Mouse (Mus musculus) limb, embryonic 15.5 days (tissue): ENCODE results near the gene Zfp423. TPM values are rescaled to one million over a fixed set of nuclear protein-coding genes. Genes with fewer than 3 reads are reported as not detected.

ENCODE experiments used
- ATAC-seq: fragments of 200-750 bp; cut with Nextera tagmentation; 2 replicates; pipeline ENCODE4 v1.8.0; 2017; ENCODE audit warnings: low read depth, moderate TSS enrichment; ENCODE audit not compliant: insufficient number of reproducible peaks, low FRiP score, low TSS enrichment
- H3K27ac ChIP-seq: fragments of 300-500 bp; sonication (generic); 2 replicates; pipeline ENCODE4 v1.5.1; 2015; ENCODE audit warnings: moderate library complexity, mild to moderate bottlenecking, inconsistent platforms
- H3K27me3 ChIP-seq: fragments of 300-500 bp; sonication (generic); 2 replicates; pipeline ENCODE4 v1.6.1; 2015; ENCODE audit warnings: inconsistent platforms
- H3K36me3 ChIP-seq: fragments of 300-500 bp; sonication (generic); 2 replicates; pipeline ENCODE4 v1.6.1; 2015; ENCODE audit warnings: inconsistent platforms
- H3K4me1 ChIP-seq: fragments of 300-500 bp; sonication (generic); 2 replicates; pipeline ENCODE4 v1.6.1; 2015; ENCODE audit warnings: inconsistent platforms
- H3K4me2 ChIP-seq: fragments of 300-500 bp; sonication (generic); 2 replicates; pipeline ENCODE4 v1.6.1; 2015; ENCODE audit warnings: mild to moderate bottlenecking, inconsistent platforms
- H3K4me3 ChIP-seq: fragments of 300-500 bp; sonication (generic); 2 replicates; pipeline ENCODE4 v1.5.1; 2015; ENCODE audit warnings: mild to moderate bottlenecking, inconsistent platforms
- H3K9ac ChIP-seq: fragments of 300-500 bp; sonication (generic); 2 replicates; pipeline ENCODE4 v1.6.1; 2015; ENCODE audit warnings: inconsistent platforms
- H3K9me3 ChIP-seq: fragments of 300-500 bp; sonication (generic); 2 replicates; pipeline ENCODE4 v1.6.1; 2016; ENCODE audit warnings: inconsistent platforms
- WGBS: fragments of 180-500 bp; shearing (Covaris S2); methylation state at CpG from one replicate; pipeline ENCODE4 v1.1.7; 2015; 5-methylcytosine and 5-hydroxymethylcytosine counted together
- polyA plus RNA-seq: library from polyadenylated mRNA; unstranded; fragments of >200 nt; fragmentation: Nextera tagmentation; extraction: Ambion mirVana; gene quantifications from 2 replicates; pipeline ENCODE4 v1.2.1, GENCODE M21; 2015

Zfp423 gene
- polyA plus RNA-seq, 1 experiment from 2014 or later = 14.5 TPM

DNA sequence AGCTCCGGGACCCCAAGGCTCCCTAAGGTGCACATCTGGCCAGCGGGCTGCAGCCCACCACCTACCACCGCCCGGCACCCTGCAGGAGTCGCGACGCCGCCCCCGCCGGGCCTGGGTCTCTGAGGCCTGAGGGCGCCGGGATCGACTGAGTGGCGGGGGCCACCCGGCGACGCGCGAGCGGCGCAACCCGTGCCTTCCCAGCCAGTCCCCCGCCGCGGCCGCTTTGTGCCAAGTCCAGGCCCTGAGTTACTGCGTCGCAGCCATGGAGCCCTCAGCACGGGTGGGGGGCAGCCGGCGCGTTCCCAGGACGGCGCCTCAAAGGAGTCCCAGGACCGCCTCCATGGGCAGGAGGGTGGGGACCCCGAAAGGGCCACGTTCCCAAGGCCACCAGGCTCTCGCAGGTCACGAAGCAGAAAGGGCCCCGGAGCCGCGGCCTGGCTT is 15.7 kb downstream of the Zfp423 start:
- Histone ChIP-seq H3K4me3 (peak overlapping the region; percentile 45), H3K27me3 (no peaks in the 10 kb centered on the region), H3K4me1 (peaks cover 50% of the 10 kb centered on the region), H3K9me3 (no peaks in the 10 kb centered on the region), H3K27ac (no peak overlapping the region), H3K36me3 (0 out of 2 replicates have a peak, but pooled peaks cover 4% of the 10 kb centered on the region), H3K9ac (peak overlapping the region; percentile 46), H3K4me2 (peak overlapping the region; percentile 86)
- no peak for ATAC-seq
- WGBS = 11% methylated on average over 37 of the region's 42 CpGs

DNA sequence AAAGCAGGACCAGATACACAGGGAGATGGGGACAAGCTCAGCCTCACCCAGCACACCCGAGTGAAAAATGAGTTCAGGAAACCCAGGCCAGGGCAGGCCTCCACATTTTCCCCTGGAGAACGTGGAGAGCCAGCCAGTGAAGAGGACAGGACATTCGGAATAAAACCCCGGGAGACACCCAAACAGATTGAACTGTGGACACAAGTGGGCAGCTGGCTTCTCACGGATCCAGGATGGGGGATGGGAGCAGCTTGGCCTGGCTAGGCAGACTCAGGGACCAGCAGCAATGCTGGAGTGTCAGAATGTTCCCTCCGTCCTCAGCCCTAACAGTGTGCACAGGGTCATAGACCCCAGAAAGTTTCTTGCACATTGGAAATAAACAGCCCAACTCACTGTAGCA is 18.7 kb downstream of the Zfp423 start:
- no peak for ATAC-seq
- no peaks in the 10 kb centered on the region for H3K9me3 ChIP-seq
- peaks cover 53% of the 10 kb centered on the region for H3K4me1 ChIP-seq
- H3K9ac ChIP-seq = no peak overlapping the region
- 52% methylated on average over 6 of the region's 6 CpGs for WGBS
- H3K4me3 ChIP-seq = no peak overlapping the region
- 0 out of 2 replicates have a peak, but pooled peaks cover 3% of the 10 kb centered on the region for H3K36me3 ChIP-seq
- no peaks in the 10 kb centered on the region for H3K27me3 ChIP-seq
- no peak overlapping the region for H3K4me2 ChIP-seq
- H3K27ac ChIP-seq = no peak overlapping the region

DNA sequence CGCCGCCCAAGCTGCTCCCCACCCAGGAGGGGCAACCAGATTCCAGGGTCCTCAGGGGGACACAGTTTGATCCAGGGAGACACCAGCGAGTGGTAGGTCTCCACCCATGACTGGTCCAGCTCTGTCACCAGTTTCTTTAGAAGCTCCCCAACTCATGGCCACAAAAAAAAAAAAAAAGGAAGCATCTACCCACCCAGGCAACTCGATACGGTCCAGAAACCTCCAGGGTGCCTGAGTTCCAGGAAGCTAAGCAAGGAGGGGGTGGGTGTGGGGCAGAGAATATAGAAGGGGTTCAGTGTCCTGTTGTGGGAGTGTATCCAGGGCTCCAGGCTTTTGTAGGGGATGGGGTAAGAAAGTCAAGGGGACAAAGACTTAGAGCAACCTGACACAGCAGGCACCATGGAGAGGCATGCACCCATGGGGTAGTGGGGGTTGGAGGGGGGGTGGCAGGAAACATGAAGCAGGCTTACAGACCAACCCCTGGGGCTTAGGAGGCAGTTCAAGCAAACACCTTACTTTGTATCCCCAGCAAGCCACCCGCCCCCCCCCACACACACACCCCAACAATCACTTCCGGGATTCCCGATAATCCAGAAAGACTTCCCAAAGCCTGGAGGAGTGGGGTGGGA is 20.0 kb downstream of the Zfp423 start:
- Histone ChIP-seq H3K9me3 (no peaks in the 10 kb centered on the region), H3K36me3 (no peaks in the 10 kb centered on the region), H3K4me3 (peak overlapping the region; percentile 25), H3K4me1 (peaks cover 52% of the 10 kb centered on the region), H3K4me2 (peak overlapping the region; percentile 60), H3K27ac (peak overlapping the region; percentile 82), H3K9ac (no peak overlapping the region), H3K27me3 (no peaks in the 10 kb centered on the region)
- ATAC-seq = no peak
- WGBS = 13% methylated on average over 8 of the region's 8 CpGs

DNA sequence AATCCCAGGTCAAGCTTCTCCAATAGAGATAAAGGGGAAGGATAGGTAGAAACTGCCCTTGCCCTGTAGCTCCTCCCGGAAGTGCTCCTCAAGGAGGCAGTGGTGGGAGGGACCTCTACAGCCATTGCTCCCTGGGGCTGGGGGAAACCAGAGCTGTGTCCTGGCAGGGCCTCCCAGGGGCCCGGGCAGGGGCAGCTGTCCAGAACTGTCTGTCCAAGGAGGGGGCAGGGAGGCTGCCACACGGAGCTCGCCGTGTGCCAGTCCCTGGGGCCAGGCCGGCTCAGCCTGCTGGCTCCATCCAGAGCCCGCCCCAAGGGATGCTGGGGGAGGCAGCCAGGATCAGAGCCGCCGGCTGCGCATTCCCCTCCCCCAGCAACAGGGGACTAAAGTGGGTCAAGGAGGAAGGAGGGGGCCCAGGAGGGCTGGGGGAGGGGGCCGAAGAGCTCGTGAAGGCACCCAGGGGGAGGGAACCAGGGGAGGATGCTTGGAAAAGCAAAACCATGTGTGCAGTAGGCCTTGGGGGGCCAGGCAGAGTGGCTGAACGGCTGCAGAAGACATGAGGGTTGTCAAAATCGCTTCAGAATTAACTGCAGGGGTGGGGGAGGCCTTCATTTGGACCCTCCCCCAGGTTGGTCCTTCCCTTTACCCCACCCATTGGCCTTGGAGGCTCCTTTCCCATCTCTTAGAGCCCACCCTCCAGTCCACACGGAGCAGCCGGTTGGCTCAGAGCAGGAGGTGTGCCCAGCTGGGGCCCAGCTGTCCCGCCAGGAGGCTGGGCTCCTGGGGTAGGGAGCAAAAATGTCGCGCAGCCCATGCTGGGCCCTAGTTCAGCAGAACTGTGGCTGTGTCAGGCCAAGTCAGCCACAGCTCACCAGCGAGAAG is 20.8 kb downstream of the Zfp423 start:
- Histone ChIP-seq H3K9me3 (no peaks in the 10 kb centered on the region), H3K27ac (peak overlapping the region; percentile 82), H3K9ac (no peak overlapping the region), H3K4me2 (peak overlapping the region; percentile 60), H3K4me3 (peak overlapping the region; percentile 25), H3K27me3 (no peaks in the 10 kb centered on the region), H3K4me1 (peaks cover 52% of the 10 kb centered on the region), H3K36me3 (no peaks in the 10 kb centered on the region)
- WGBS = 2% methylated on average over 20 of the region's 20 CpGs
- peak; percentile 85 for ATAC-seq

DNA sequence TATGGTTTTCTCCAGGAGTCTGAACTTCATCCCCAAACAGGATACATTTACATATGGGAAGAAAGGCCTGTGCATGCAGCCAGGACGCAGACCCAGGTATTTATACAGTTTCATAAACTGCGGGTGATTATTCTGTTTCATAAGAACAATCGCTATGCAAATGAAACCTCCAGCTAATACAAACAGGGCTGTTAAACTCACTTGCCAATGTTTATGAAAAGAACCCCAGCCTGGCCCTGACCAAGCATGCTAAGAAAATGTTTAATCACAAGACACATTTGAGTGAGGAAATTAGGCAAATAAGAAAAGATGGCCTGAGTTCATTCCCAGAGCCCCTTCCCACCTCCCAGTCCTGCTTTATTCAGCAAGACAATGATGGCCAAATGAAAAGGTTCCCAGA is 22.2 kb downstream of the Zfp423 start:
- Histone ChIP-seq H3K9me3 (no peaks in the 10 kb centered on the region), H3K36me3 (no peaks in the 10 kb centered on the region), H3K4me2 (no peak overlapping the region), H3K27me3 (no peaks in the 10 kb centered on the region), H3K4me3 (no peak overlapping the region), H3K9ac (no peak overlapping the region), H3K27ac (0 out of 2 replicates have a peak overlapping the region, but pooled peaks have one; percentile 18), H3K4me1 (peaks cover 62% of the 10 kb centered on the region)
- WGBS = 60% methylated on average over 3 of the region's 3 CpGs
- ATAC-seq = no peak

DNA sequence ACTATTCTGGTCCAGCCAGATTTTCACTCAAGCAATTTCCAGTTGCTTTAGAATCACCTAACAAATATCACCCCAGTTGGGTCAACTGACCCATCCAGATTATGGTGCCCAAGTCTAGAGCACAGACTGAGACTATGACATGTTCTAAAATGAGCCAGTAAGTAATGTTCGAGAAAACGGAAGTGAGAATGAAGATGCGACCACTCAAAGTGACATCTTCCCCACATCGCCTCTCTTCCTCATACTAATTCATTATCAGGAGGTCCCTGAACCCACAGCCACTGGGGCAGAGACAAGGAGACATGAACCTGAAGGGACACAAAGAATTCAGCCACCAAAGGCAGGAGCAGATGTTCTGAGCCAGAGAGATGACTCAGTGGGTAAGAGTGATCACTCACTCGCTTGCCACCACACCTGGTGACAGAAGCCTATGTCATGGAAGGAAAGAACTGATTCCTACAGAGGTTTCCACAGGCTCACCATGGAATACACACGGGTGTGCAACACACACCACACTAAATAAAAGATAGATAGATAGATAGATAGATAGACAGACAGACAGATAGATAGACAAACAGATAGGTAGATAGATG is 24.2 kb downstream of the Zfp423 start:
- WGBS = 88% methylated on average over 6 of the region's 6 CpGs
- no peak overlapping the region for H3K4me3 ChIP-seq
- H3K27ac ChIP-seq = no peak overlapping the region
- ATAC-seq = no peak
- H3K4me2 ChIP-seq = no peak overlapping the region
- peaks cover 71% of the 10 kb centered on the region for H3K4me1 ChIP-seq
- no peaks in the 10 kb centered on the region for H3K27me3 ChIP-seq
- H3K9ac ChIP-seq = no peak overlapping the region
- H3K9me3 ChIP-seq = no peaks in the 10 kb centered on the region
- H3K36me3 ChIP-seq = no peaks in the 10 kb centered on the region

DNA sequence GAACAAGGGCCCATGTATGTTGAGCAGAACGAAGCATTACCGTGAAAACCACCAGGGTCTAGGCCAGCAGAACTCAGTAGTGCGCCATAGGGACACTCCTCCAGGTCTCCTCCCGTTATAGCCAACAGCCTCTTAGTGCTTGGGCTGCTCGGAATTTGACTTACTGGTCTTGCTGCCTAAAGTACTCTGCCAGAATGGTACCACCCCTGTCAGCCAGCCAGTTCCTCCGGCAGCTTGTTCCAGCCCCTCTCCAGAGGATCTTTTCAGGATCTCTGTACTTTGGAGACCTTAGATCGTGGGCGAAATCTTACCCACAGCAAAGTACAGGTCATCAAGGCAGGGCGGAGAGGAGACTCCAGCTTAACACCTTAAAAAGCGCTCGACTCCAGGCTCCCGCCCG is 25.2 kb downstream of the Zfp423 start:
- Histone ChIP-seq H3K4me3 (no peak overlapping the region), H3K9me3 (no peaks in the 10 kb centered on the region), H3K4me1 (peaks cover 71% of the 10 kb centered on the region), H3K9ac (no peak overlapping the region), H3K4me2 (no peak overlapping the region), H3K27ac (no peak overlapping the region), H3K27me3 (no peaks in the 10 kb centered on the region), H3K36me3 (no peaks in the 10 kb centered on the region)
- no peak for ATAC-seq
- 52% methylated on average over 13 of the region's 13 CpGs for WGBS

DNA sequence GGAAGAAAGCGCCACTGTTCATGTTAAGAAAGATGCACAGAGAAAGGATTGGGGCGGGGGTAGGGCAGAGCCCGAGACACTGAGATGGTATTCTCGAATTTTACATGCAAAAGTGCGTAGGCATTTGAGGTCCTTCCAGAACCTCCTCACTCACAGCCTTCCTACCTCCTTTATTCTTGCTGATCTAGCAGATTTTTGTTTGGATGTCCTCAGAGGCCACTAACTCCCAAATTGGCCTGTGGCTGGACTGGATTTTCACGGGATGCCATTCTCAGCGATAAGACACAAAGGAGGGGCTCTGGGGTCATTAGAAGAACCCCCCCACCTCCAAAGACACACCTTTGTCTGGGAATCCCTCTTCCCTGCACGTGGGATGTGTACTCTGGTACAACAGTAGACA is 25.6 kb downstream of the Zfp423 start:
- Histone ChIP-seq H3K27me3 (no peaks in the 10 kb centered on the region), H3K4me3 (no peak overlapping the region), H3K9me3 (no peaks in the 10 kb centered on the region), H3K9ac (no peak overlapping the region), H3K27ac (no peak overlapping the region), H3K4me2 (no peak overlapping the region), H3K4me1 (peaks cover 71% of the 10 kb centered on the region), H3K36me3 (no peaks in the 10 kb centered on the region)
- ATAC-seq = no peak
- WGBS = 59% methylated on average over 8 of the region's 8 CpGs

DNA sequence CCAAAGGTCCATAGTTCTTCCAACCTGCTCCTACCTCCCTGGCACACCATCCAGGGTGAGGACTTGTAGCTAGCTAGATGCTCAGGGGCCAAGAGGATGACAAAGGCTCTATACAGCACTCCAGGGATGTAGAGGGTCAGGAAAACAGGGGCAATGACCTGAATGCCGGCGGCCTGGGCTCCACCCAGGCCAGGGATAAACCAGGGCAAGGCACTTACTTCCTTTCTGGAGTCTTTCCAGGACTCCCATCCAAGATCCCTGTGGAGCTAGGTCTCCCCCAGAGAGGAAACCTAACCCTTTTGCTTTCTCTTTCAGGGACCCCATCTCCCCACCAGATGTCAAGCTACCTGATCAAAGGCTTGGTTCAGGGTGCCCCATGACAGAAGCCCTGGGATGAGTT is 30.5 kb downstream of the Zfp423 start:
- Histone ChIP-seq H3K36me3 (no peaks in the 10 kb centered on the region), H3K9me3 (no peaks in the 10 kb centered on the region), H3K4me3 (no peak overlapping the region), H3K4me2 (no peak overlapping the region), H3K27ac (no peak overlapping the region), H3K27me3 (no peaks in the 10 kb centered on the region), H3K4me1 (peaks cover 75% of the 10 kb centered on the region), H3K9ac (no peak overlapping the region)
- no peak for ATAC-seq
- WGBS = 43% methylated on average over 2 of the region's 2 CpGs

DNA sequence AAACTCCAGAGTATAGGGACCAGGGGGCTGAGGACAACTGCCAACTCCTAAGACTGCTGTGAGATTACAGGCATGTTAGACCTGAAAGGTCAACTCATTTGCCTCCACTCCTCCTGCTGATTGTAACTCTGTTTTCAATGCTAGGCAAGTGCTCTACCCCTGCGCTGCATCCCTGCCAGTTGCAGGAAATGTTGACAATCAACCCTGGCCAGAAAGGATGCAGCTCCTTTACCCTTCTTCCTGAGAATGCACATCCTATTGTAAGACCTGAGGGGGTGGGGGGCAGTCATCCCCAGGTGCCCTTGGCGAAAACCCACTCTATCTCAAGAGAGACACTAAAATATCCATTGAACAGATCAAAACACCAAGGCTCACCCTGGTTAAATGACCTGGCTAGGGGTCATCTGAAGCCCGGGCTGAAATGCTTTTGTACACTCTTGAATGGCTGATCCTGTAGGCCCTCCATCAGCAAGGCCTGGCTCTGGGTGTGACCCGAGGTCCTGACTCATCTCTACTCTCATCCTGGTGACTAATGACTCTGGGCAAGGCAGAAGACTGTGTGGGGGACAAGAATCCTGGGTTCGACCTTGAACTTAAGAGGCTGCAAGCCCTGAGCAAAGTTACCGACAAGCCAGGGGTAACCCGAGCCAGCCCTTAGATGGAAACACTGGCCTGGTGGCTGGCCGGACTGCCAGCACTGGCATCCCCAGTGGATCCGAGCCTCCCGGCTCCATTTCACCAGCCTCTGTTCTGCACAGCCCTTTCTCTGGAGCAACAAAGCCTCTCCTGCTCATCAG is 32.2 kb downstream of the Zfp423 start:
- no peak overlapping the region for H3K4me2 ChIP-seq
- H3K4me1 ChIP-seq = peaks cover 71% of the 10 kb centered on the region
- H3K9me3 ChIP-seq = no peaks in the 10 kb centered on the region
- H3K4me3 ChIP-seq = no peak overlapping the region
- 74% methylated on average over 10 of the region's 10 CpGs for WGBS
- no peaks in the 10 kb centered on the region for H3K27me3 ChIP-seq
- ATAC-seq = no peak
- no peak overlapping the region for H3K9ac ChIP-seq
- peak overlapping the region; percentile 83 for H3K27ac ChIP-seq
- no peaks in the 10 kb centered on the region for H3K36me3 ChIP-seq

DNA sequence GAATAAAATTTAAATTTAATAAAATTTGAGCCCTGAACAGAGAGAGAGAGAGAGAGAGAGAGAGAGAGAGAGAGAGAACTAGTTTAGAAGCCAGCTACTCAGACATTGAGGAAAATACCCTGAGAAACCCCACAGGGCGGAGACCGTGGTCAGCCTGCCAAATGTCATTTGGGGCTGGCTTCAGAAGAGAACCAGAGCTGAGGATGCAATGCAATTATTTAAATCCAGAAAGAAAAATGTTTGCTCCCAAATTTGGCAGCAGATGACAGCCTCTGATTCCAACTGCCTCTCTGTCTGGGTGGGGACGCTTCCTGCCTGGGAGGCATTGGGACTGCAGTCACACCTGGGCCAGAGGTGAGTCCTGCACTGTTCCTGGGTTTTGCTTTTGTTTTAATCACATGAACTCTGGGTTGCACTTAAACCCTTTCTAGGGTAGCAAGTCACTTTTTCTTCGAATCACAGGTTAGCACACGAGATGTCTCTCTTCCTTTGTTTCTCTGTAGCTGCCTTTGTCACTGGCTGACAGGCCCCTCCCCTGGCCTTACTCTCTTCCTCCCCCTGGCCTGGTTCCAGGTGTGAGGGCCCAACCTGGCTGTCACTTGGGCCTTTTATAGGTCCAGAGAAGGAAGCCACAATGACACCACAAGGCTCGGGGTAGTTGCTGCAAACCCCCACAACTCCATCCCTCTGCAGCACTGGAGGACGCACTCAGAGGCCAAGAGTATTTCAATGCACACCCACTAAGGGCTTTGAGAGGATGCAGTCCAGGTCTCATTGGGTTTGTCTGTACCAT is 33.1 kb downstream of the Zfp423 start:
- no peak for ATAC-seq
- no peak overlapping the region; the same call in 1 of the 2 replicates for H3K4me2 ChIP-seq
- 34% methylated on average over 7 of the region's 7 CpGs for WGBS
- peak overlapping the region; percentile 83 for H3K27ac ChIP-seq
- H3K9me3 ChIP-seq = no peaks in the 10 kb centered on the region
- no peak overlapping the region for H3K9ac ChIP-seq
- peaks cover 67% of the 10 kb centered on the region for H3K4me1 ChIP-seq
- H3K36me3 ChIP-seq = no peaks in the 10 kb centered on the region
- no peaks in the 10 kb centered on the region for H3K27me3 ChIP-seq
- no peak overlapping the region for H3K4me3 ChIP-seq
